22 mouse cellular contexts compared by ENCODE assay signal in the genomic region with DNA sequence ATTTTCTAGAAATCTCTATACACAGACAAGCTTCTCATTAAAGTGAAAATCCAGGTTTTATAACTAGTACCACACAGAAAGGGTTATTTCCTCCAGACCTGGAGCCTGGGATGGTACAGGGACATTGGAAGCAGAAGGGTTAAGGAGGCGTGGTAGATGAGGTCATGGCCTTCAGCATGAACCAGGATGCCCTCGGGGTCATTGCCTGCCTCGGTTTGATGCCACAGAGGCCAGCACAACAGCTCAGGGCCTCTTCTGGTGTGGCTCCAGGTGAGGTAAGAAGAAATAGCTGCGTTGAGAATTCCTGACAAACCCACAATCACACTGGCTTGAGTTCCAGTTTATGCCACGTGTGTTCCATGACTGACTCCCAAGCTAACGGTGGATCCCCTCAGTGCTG. TPM values are rescaled to one million over a fixed set of nuclear protein-coding genes. Genes with fewer than 3 reads are reported as not detected.
DNase-seq lines count a peak whose midpoint lies in the region; ATAC-seq and TF ChIP-seq lines count a peak whose summit lies in the region.
"Had no signal": no experiment of that assay in that cellular context is flagged by ENCODE, and none has a peak within 500 bp of the region (broad histone marks: within the 10 kb centered on the region; RNA-seq: fewer than 3 reads in every experiment).

No protein-coding gene starts in this region.

- H3K4me2 ChIP-seq in forebrain, embryonic 12.5 days, result no peak overlapping the region
- no peak overlapping the region for H3K4me2 ChIP-seq in liver, embryonic 13.5 days
- H3K4me2 ChIP-seq: hindbrain, embryonic 12.5 days; limb, embryonic 12.5 days; midbrain, embryonic 15.5 days had no signal

- TF ChIP-seq POLR2A in cerebellum, adult 2 months (IDR thresholded peaks at IDR 0.05; ENCODE audit: borderline replicate concordance, insufficient read depth, low read length), result no peak

- H3K27ac ChIP-seq in forebrain, embryonic 10.5 days, result peak overlapping the region; percentile 15; the same call in 1 of the 2 replicates
- H3K27ac ChIP-seq in forebrain, embryonic 12.5 days, result no peak overlapping the region
- peak overlapping the region; percentile 58; the same call in 1 of the 2 replicates for H3K27ac ChIP-seq in liver, embryonic 13.5 days
- H3K27ac ChIP-seq in cerebellum, adult 2 months (ENCODE audit: insufficient read depth, low read length), result no peak overlapping the region
- H3K27ac ChIP-seq in hindbrain, embryonic 10.5 days, result no peak overlapping the region
- H3K27ac ChIP-seq: hindbrain, embryonic 12.5 days; limb, embryonic 12.5 days; midbrain, embryonic 15.5 days had no signal

- 40% methylated on average over 6 of the region's 6 CpGs for whole genome bisulfite sequencing in forebrain, embryonic 10.5 days
- 44% methylated on average over 6 of the region's 6 CpGs for WGBS in forebrain, embryonic 12.5 days
- 29% methylated on average over 6 of the region's 6 CpGs for WGBS in liver, embryonic 13.5 days (ENCODE audit: insufficient replicate concordance)
- WGBS in cerebellum, adult 2 months, result 33% methylated on average over 6 of the region's 6 CpGs
- 29% methylated on average over 6 of the region's 6 CpGs for WGBS in hindbrain, embryonic 10.5 days

- H3K36me3 ChIP-seq in forebrain, embryonic 10.5 days (replicated peaks), result no peaks in the 10 kb centered on the region
- H3K36me3 ChIP-seq in forebrain, embryonic 12.5 days (replicated peaks), result no peaks in the 10 kb centered on the region
- no peaks in the 10 kb centered on the region for H3K36me3 ChIP-seq in megakaryocyte, embryonic 14.5 days (replicated peaks; ENCODE audit: low read length)
- no peaks in the 10 kb centered on the region for H3K36me3 ChIP-seq in liver, embryonic 13.5 days
- no peaks in the 10 kb centered on the region for H3K36me3 ChIP-seq in hindbrain, embryonic 10.5 days
- H3K36me3 ChIP-seq: hindbrain, embryonic 12.5 days; limb, embryonic 12.5 days; midbrain, embryonic 15.5 days had no signal

- H3K4me3 ChIP-seq in forebrain, embryonic 10.5 days, result no peak overlapping the region
- H3K4me3 ChIP-seq in forebrain, embryonic 12.5 days (replicated peaks), result no peak overlapping the region
- peak overlapping the region; percentile 25 for H3K4me3 ChIP-seq in megakaryocyte, embryonic 14.5 days (replicated peaks)
- no peak overlapping the region for H3K4me3 ChIP-seq in liver, embryonic 13.5 days (replicated peaks)
- H3K4me3 ChIP-seq in cerebellum, adult 2 months (replicated peaks; ENCODE audit: insufficient read depth, low read depth, low read length), result no peak overlapping the region
- no peak overlapping the region for H3K4me3 ChIP-seq in hindbrain, embryonic 10.5 days
- H3K4me3 ChIP-seq: hindbrain, embryonic 12.5 days; limb, embryonic 12.5 days; midbrain, embryonic 15.5 days had no signal

- ATAC-seq in forebrain, embryonic 12.5 days (ENCODE audit: low FRiP score), result no peak
- ATAC-seq in megakaryocyte, adult 5-6 weeks (ENCODE audit: poor library complexity, severe bottlenecking), result no peak
- ATAC-seq in liver, embryonic 13.5 days (ENCODE audit: low read depth), result no peak
- ATAC-seq: midbrain, embryonic 15.5 days had no signal

- DNase-seq in forebrain, embryonic 10.5 days (ENCODE audit: extremely low spot score, low spot score), result no peak
- DNase-seq in liver, embryonic 13.5 days, result no peak
- no peak for DNase-seq in cerebellum, adult 2 months
- no peak for DNase-seq in thymus, postnatal 10 days (ENCODE audit: low spot score in 2 of 2)
- no peak for DNase-seq in hindbrain, embryonic 10.5 days (ENCODE audit: low spot score)
- DNase-seq: adrenal gland, adult 8-10 months; cerebellum, postnatal 14 days; gastrocnemius, postnatal 14 days; layer of hippocampus, adult 9-11 months; retina, postnatal 1 day had no signal

- H3K27me3 ChIP-seq in forebrain, embryonic 10.5 days (ENCODE audit: poor library complexity, severe bottlenecking), result no peaks in the 10 kb centered on the region
- H3K27me3 ChIP-seq in forebrain, embryonic 12.5 days, result no peaks in the 10 kb centered on the region
- H3K27me3 ChIP-seq in megakaryocyte, embryonic 14.5 days (replicated peaks), result peaks cover 12% of the 10 kb centered on the region
- H3K27me3 ChIP-seq in liver, embryonic 13.5 days, result no peaks in the 10 kb centered on the region
- H3K27me3 ChIP-seq in cerebellum, adult 2 months (ENCODE audit: control insufficient read depth, insufficient read depth, low read length), result no peaks in the 10 kb centered on the region
- no peaks in the 10 kb centered on the region for H3K27me3 ChIP-seq in hindbrain, embryonic 10.5 days (ENCODE audit: insufficient read depth, poor library complexity, severe bottlenecking)
- H3K27me3 ChIP-seq: CH12.LX; hindbrain, embryonic 12.5 days; limb, embryonic 12.5 days; midbrain, embryonic 15.5 days had no signal

- H3K9me3 ChIP-seq in forebrain, embryonic 10.5 days, result no peaks in the 10 kb centered on the region
- no peaks in the 10 kb centered on the region for H3K9me3 ChIP-seq in forebrain, embryonic 12.5 days
- H3K9me3 ChIP-seq in megakaryocyte, embryonic 14.5 days, result no peaks in the 10 kb centered on the region
- H3K9me3 ChIP-seq in liver, embryonic 13.5 days (replicated peaks), result no peaks in the 10 kb centered on the region
- H3K9me3 ChIP-seq in hindbrain, embryonic 10.5 days, result no peaks in the 10 kb centered on the region
- H3K9me3 ChIP-seq: hindbrain, embryonic 12.5 days; limb, embryonic 12.5 days; midbrain, embryonic 15.5 days had no signal

- TF ChIP-seq CTCF in cerebellum, adult 2 months (IDR thresholded peaks at IDR 0.05; ENCODE audit: borderline replicate concordance, insufficient read depth, low read depth, low read length), result no peak

- no peak overlapping the region for H3K9ac ChIP-seq in forebrain, embryonic 12.5 days
- H3K9ac ChIP-seq in liver, embryonic 13.5 days, result no peak overlapping the region
- H3K9ac ChIP-seq: hindbrain, embryonic 12.5 days; limb, embryonic 12.5 days; midbrain, embryonic 15.5 days had no signal

- peaks cover 16% of the 10 kb centered on the region for H3K4me1 ChIP-seq in forebrain, embryonic 10.5 days
- no peaks in the 10 kb centered on the region for H3K4me1 ChIP-seq in forebrain, embryonic 12.5 days
- peaks cover 60% of the 10 kb centered on the region for H3K4me1 ChIP-seq in megakaryocyte, embryonic 14.5 days
- peaks cover 19% of the 10 kb centered on the region; the same call in 1 of the 2 replicates for H3K4me1 ChIP-seq in liver, embryonic 13.5 days (replicated peaks)
- no peaks in the 10 kb centered on the region for H3K4me1 ChIP-seq in cerebellum, adult 2 months (ENCODE audit: control insufficient read depth, insufficient read depth, low read length)
- peaks cover 22% of the 10 kb centered on the region for H3K4me1 ChIP-seq in hindbrain, embryonic 10.5 days (replicated peaks)
- H3K4me1 ChIP-seq: midbrain, embryonic 15.5 days had no signal

RNA-seq across cellular contexts. Expression of a gene that starts 5.8 kb away (rescaled TPM):
- not detected in 2 replicates for polyA plus RNA-seq in forebrain, embryonic 10.5 days (2016; fragmentation: Nextera tagmentation; extraction: Ambion mirVana)
- not detected in 2 replicates for polyA plus RNA-seq in forebrain, embryonic 12.5 days (2016; fragmentation: Nextera tagmentation; extraction: Ambion mirVana)
- polyA plus RNA-seq in megakaryocyte, embryonic 14.5 days (2012; ENCODE audit: insufficient read depth, low replicate concordance), result not detected in 2 replicates
- total RNA-seq in megakaryocyte, adult 5-6 weeks (2015), result not detected in 2 replicates
- not detected in 2 replicates for total RNA-seq in megakaryocyte, adult 5-6 weeks (2017)
- polyA plus RNA-seq in liver, embryonic 13.5 days (2015; fragmentation: Nextera tagmentation; extraction: Ambion mirVana), result 2.6 and 2.8 TPM in 2 replicates
- 0.05 TPM in 1 of 2 replicates, not detected in the other for polyA plus RNA-seq in cerebellum, adult 2 months (2012; rRNA removed)
- not detected in 2 replicates for polyA plus RNA-seq in hindbrain, embryonic 10.5 days (2016; fragmentation: Nextera tagmentation; extraction: Ambion mirVana)
- total RNA-seq: CH12.LX; gastrocnemius, postnatal 14 days had no signal
- polyA plus RNA-seq: embryonic facial prominence, embryonic 14.5 days; heart, postnatal 0 days; hindbrain, embryonic 12.5 days; limb, embryonic 12.5 days; lung, embryonic 16.5 days had no signal

RNA-seq across cellular contexts. Expression of a gene that starts 53.1 kb away (rescaled TPM):
- 0.31 and 0.36 TPM in 2 replicates for polyA plus RNA-seq in forebrain, embryonic 10.5 days (2016; fragmentation: Nextera tagmentation; extraction: Ambion mirVana)
- 0.56 and 0.60 TPM in 2 replicates for polyA plus RNA-seq in forebrain, embryonic 12.5 days (2016; fragmentation: Nextera tagmentation; extraction: Ambion mirVana)
- not detected in 2 replicates for polyA plus RNA-seq in megakaryocyte, embryonic 14.5 days (2012; ENCODE audit: insufficient read depth, low replicate concordance)
- total RNA-seq in megakaryocyte, adult 5-6 weeks (2015), result not detected in 2 replicates
- total RNA-seq in megakaryocyte, adult 5-6 weeks (2017), result not detected in 2 replicates
- 0.05 TPM in 1 of 2 replicates, not detected in the other for polyA plus RNA-seq in liver, embryonic 13.5 days (2015; fragmentation: Nextera tagmentation; extraction: Ambion mirVana)
- 0.39 and 0.78 TPM in 2 replicates for polyA plus RNA-seq in cerebellum, adult 2 months (2012; rRNA removed)
- polyA plus RNA-seq in hindbrain, embryonic 10.5 days (2016; fragmentation: Nextera tagmentation; extraction: Ambion mirVana), result 0.60 and 2.0 TPM in 2 replicates
- total RNA-seq: gastrocnemius, postnatal 14 days had no signal
- polyA plus RNA-seq: intestine, embryonic 14.5 days had no signal

RNA-seq across cellular contexts. Expression of a gene that starts 57.9 kb away (rescaled TPM):
- polyA plus RNA-seq in forebrain, embryonic 10.5 days (2016; fragmentation: Nextera tagmentation; extraction: Ambion mirVana), result 134 TPM in 2 replicates
- polyA plus RNA-seq in forebrain, embryonic 12.5 days (2016; fragmentation: Nextera tagmentation; extraction: Ambion mirVana), result 141 and 144 TPM in 2 replicates
- 25.9 and 292 TPM in 2 replicates for polyA plus RNA-seq in megakaryocyte, embryonic 14.5 days (2012; ENCODE audit: insufficient read depth, low replicate concordance)
- 89.3 and 106 TPM in 2 replicates for total RNA-seq in megakaryocyte, adult 5-6 weeks (2015)
- total RNA-seq in megakaryocyte, adult 5-6 weeks (2017), result 210 and 268 TPM in 2 replicates
- polyA plus RNA-seq in liver, embryonic 13.5 days (2015; fragmentation: Nextera tagmentation; extraction: Ambion mirVana), result 331 and 350 TPM in 2 replicates
- polyA plus RNA-seq in cerebellum, adult 2 months (2012; rRNA removed), result 240 and 256 TPM in 2 replicates
- 142 and 146 TPM in 2 replicates for polyA plus RNA-seq in hindbrain, embryonic 10.5 days (2016; fragmentation: Nextera tagmentation; extraction: Ambion mirVana)

RNA-seq across cellular contexts. Expression of a gene that starts 58.0 kb away (rescaled TPM):
- polyA plus RNA-seq in forebrain, embryonic 10.5 days (2016; fragmentation: Nextera tagmentation; extraction: Ambion mirVana), result not detected in 2 replicates
- polyA plus RNA-seq in forebrain, embryonic 12.5 days (2016; fragmentation: Nextera tagmentation; extraction: Ambion mirVana), result not detected in 2 replicates
- 272 and 1,896 TPM in 2 replicates for polyA plus RNA-seq in megakaryocyte, embryonic 14.5 days (2012; ENCODE audit: insufficient read depth, low replicate concordance)
- total RNA-seq in megakaryocyte, adult 5-6 weeks (2015), result not detected in 2 replicates
- total RNA-seq in megakaryocyte, adult 5-6 weeks (2017), result not detected in 2 replicates
- polyA plus RNA-seq in liver, embryonic 13.5 days (2015; fragmentation: Nextera tagmentation; extraction: Ambion mirVana), result not detected in 2 replicates
- polyA plus RNA-seq in cerebellum, adult 2 months (2012; rRNA removed), result 0.41 TPM in 1 of 2 replicates, not detected in the other
- polyA plus RNA-seq in hindbrain, embryonic 10.5 days (2016; fragmentation: Nextera tagmentation; extraction: Ambion mirVana), result not detected in 2 replicates
- total RNA-seq: gastrocnemius, postnatal 14 days; left cerebral cortex, adult 8-10 months had no signal
- polyA plus RNA-seq: embryonic facial prominence, embryonic 14.5 days; hindbrain, embryonic 12.5 days; limb, embryonic 12.5 days; midbrain, embryonic 15.5 days had no signal

Comparison
In these comparisons a context has a peak if more than half of its experiments do, and no peak if none do; other contexts are left out.
1. H3K27ac ChIP-seq: peak in forebrain, embryonic 10.5 days (single experiment) and liver, embryonic 13.5 days (single experiment); none in forebrain, embryonic 12.5 days (single experiment), cerebellum, adult 2 months (single experiment) and hindbrain, embryonic 10.5 days (single experiment).